Mouse (Mus musculus) intestine, embryonic 14.5 days (tissue): Measurements from ENCODE around the gene Abcd4. TPM values are rescaled to one million over a fixed set of nuclear protein-coding genes. Genes with fewer than 3 reads are reported as not detected.
A peak's percentile ranks its signal among the peaks of the same experiment; 100 is the strongest.

Experiments used
- ATAC-seq: fragments of 200-750 bp; cut with Nextera tagmentation; replicated peaks from 2 replicates; pipeline ENCODE4 v1.8.0; 2017; ENCODE audit warnings: low read depth, moderate number of reproducible peaks, moderate TSS enrichment, moderate library complexity; ENCODE audit not compliant: low FRiP score, low TSS enrichment
- DNase-seq: peaks from one replicate; pipeline ENCODE4 v3.0.0-alpha.2; 2018; ENCODE audit warnings: low spot score
- H3K27ac ChIP-seq: fragments of 300-500 bp; sonication (generic); 2 replicates; pipeline ENCODE4 v1.5.1; 2014; ENCODE audit warnings: low read depth, mild to moderate bottlenecking, control low read depth
- H3K27me3 ChIP-seq: fragments of 300-500 bp; sonication (generic); replicated peaks from 2 replicates; pipeline ENCODE4 v1.6.1; 2014; ENCODE audit warnings: low read length, control low read depth; ENCODE audit not compliant: control insufficient read depth, insufficient read depth
- H3K36me3 ChIP-seq: fragments of 300-500 bp; sonication (generic); 2 replicates; pipeline ENCODE4 v1.6.1; 2014; ENCODE audit warnings: low read length, control low read depth; ENCODE audit not compliant: control insufficient read depth, insufficient read depth
- H3K4me1 ChIP-seq: fragments of 300-500 bp; sonication (generic); replicated peaks from 2 replicates; pipeline ENCODE4 v1.6.1; 2014; ENCODE audit warnings: low read length, control low read depth, mixed read lengths; ENCODE audit not compliant: control insufficient read depth, insufficient read depth
- H3K4me2 ChIP-seq: fragments of 300-500 bp; sonication (generic); 2 replicates; pipeline ENCODE4 v1.6.1; 2014; ENCODE audit warnings: low read length
- H3K4me3 ChIP-seq: fragments of 300-500 bp; sonication (generic); 2 replicates; pipeline ENCODE4 v1.5.1; 2014; ENCODE audit warnings: low read depth, low read length, control low read depth, mixed read lengths
- H3K9ac ChIP-seq: fragments of 300-500 bp; sonication (generic); 2 replicates; pipeline ENCODE4 v1.6.1; 2014; ENCODE audit warnings: mild to moderate bottlenecking, low read length
- H3K9me3 ChIP-seq: fragments of 300-500 bp; sonication (generic); 2 replicates; pipeline ENCODE4 v1.6.1; 2016; ENCODE audit warnings: low read length, control low read depth; ENCODE audit not compliant: control insufficient read depth
- WGBS: fragments of 180-500 bp; shearing (Covaris S2); extraction: QIAGEN DNeasy Blood & Tissue Kit; methylation state at CpG from one replicate; pipeline ENCODE4 v1.1.7; 2014; 5-methylcytosine and 5-hydroxymethylcytosine counted together
- polyA plus RNA-seq: library from polyadenylated mRNA; unstranded; fragments of >200 nt; fragmentation: Nextera tagmentation; extraction: Ambion mirVana; gene quantifications from 2 replicates; pipeline ENCODE4 v1.2.1, GENCODE M21; 2014

The Abcd4 gene
- polyA plus RNA-seq, 1 experiment from 2014 or later, result 10.3 TPM

DNA sequence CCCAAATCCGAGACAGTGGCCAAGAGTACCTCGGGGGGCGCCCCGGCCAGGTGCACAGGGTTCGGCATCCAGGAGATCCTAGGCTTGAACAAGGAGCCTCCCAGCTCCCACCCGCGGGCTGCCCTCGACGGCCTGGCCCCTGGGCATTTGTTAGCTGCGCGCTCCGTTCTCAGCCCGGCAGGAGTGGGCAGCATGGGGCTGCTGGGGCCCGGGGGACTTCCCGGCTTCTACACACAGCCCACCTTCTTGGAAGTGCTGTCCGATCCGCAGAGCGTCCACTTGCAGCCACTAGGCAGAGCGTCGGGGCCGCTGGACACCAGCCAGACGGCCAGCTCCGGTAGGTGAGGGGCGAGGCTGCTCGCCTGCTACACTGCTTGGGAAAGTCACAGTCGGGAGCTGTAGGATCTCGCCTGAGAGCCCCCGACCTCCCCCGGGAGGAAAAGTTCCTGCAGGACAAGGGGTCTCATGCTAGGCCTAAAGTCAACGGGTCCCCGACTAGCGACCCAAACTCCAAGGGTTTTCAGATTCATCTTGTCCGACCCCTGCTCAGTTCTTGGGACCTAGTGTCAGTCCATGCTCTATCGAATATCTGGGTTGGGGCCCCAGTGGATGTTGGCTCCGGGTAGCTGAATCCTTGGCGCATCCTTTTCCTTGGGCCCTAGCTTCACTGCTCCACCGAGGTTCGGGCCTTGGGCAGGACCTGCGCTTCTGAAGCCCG, 47.1 kb downstream of the Abcd4 start:
- WGBS, result 1% methylated on average over 40 of the region's 40 CpGs
- no peaks in the 10 kb centered on the region for H3K4me1 ChIP-seq
- H3K36me3 ChIP-seq, result no peaks in the 10 kb centered on the region
- no peak overlapping the region for H3K4me3 ChIP-seq
- H3K9ac ChIP-seq, result no peak overlapping the region
- DNase-seq (peak; percentile 75), ATAC-seq (no peak)
- no peaks in the 10 kb centered on the region for H3K9me3 ChIP-seq
- peaks cover 76% of the 10 kb centered on the region for H3K27me3 ChIP-seq
- no peak overlapping the region for H3K4me2 ChIP-seq
- no peak overlapping the region for H3K27ac ChIP-seq

- Histone ChIP-seq H3K27ac (no peak within 1 kb of the TSS), H3K36me3 (no peaks in the 10 kb centered on the region), H3K9ac (no peak within 1 kb of the TSS), H3K9me3 (no peaks in the 10 kb centered on the region), H3K4me2 (no peak within 1 kb of the TSS), H3K4me3 (no peak within 1 kb of the TSS), H3K4me1 (no peaks in the 10 kb centered on the region), H3K27me3 (peaks cover 69% of the 10 kb centered on the region)
- 1% methylated on average over 25 of the region's 25 CpGs for WGBS
- ATAC-seq (no peak), DNase-seq (peak; percentile 65)
Observed at GRCm38 (mm10) chr12:84569336-84569970, 47.8 kb downstream of the Abcd4 start, which contains the start of gene Vsx2. TSS of gene Vsx2 (plus strand) at chr12:84569762.

DNA sequence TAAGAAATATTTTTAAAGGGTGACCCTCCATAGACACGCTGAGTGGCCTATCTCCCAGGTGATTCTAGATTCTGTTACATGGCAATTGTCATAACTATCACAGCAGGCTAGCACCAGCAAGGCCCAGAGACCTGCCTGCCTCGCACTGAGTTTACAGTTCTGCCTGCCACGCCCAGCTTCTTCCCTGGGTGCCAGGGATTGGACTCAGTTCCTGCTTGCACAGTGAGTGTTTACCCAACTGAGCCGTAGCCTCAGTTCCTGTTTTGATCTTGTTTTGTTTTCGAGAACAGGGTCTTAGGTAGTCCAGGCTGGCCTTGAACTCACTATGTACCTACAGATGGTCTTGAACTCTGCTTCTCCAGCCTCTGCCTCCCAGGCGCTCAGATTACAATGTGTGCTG, 49.6 kb downstream of the Abcd4 start:
- ATAC-seq, result no peak
- peaks cover 51% of the 10 kb centered on the region for H3K27me3 ChIP-seq

GRCm38 (mm10) chr12:84562558-84562957, 54.7 kb downstream of the Abcd4 start:
- H3K9me3 ChIP-seq, result no peaks in the 10 kb centered on the region; the same call in 1 of the 2 replicates
- WGBS, result 54% methylated on average over 4 of the region's 4 CpGs
- no peak overlapping the region for H3K9ac ChIP-seq
- no peaks in the 10 kb centered on the region for H3K4me1 ChIP-seq
- ATAC-seq (no peak), DNase-seq (no peak)
- H3K27ac ChIP-seq, result no peak overlapping the region
- no peak overlapping the region for H3K4me3 ChIP-seq
- H3K27me3 ChIP-seq, result peaks cover 1% of the 10 kb centered on the region
- H3K4me2 ChIP-seq, result no peak overlapping the region
- no peaks in the 10 kb centered on the region for H3K36me3 ChIP-seq

More for the DNA sequence above, 49.6 kb downstream of the Abcd4 start:
- H3K9me3 ChIP-seq, result no peaks in the 10 kb centered on the region
- H3K4me2 ChIP-seq, result no peak overlapping the region
- no peak overlapping the region for H3K4me3 ChIP-seq
- no peak overlapping the region for H3K9ac ChIP-seq
- no peaks in the 10 kb centered on the region for H3K4me1 ChIP-seq
- DNase-seq, result no peak
- no peaks in the 10 kb centered on the region for H3K36me3 ChIP-seq
- H3K27ac ChIP-seq, result no peak overlapping the region
- 71% methylated on average over 6 of the region's 6 CpGs for WGBS

DNA sequence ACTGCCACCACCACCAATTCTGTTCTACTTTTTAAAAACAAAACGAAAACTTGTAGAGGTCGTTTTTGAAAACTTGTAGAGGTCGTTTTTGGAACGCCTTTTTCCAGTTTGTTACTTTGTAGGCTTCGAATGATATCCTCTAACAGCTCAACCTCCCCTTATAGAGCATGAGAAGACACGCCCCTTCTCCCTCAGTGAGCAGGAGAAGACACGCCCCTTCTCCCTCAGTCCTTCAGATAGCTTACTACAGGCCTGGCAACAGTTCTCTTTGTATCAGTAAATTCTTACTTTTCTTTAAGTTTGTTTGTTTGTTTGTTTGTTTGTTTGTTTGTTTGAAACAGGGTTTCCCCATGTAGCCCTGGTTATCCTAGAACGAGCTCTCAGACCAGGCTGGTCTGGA, 62.0 kb downstream of the Abcd4 start:
- Histone ChIP-seq H3K4me2 (no peak overlapping the region), H3K4me3 (no peak overlapping the region), H3K9me3 (no peaks in the 10 kb centered on the region; the same call in 1 of the 2 replicates), H3K36me3 (no peaks in the 10 kb centered on the region), H3K4me1 (no peaks in the 10 kb centered on the region), H3K9ac (no peak overlapping the region), H3K27ac (no peak overlapping the region), H3K27me3 (no peaks in the 10 kb centered on the region)
- WGBS, result 58% methylated on average over 8 of the region's 8 CpGs
- ATAC-seq (no peak), DNase-seq (no peak)

Other genes starting within 250 kb of the Abcd4 start
- 19.6 and 19.7 TPM in 2 replicates for gene Entpd5, start 208.4 kb downstream of the Abcd4 start, polyA plus RNA-seq
- gene Bbof1, start 208.3 kb downstream of the Abcd4 start, polyA plus RNA-seq, result 0.99 and 1.2 TPM in 2 replicates
- 21.4 and 23.1 TPM in 2 replicates for gene Rnf113a2, start 200.2 kb downstream of the Abcd4 start, polyA plus RNA-seq
- 29.5 and 33.1 TPM in 2 replicates for gene Aldh6a1, start 166.4 kb downstream of the Abcd4 start, polyA plus RNA-seq
- gene Lin52, start 166.0 kb downstream of the Abcd4 start, polyA plus RNA-seq, result 18.0 and 18.2 TPM in 2 replicates
- gene Vsx2, start 47.7 kb downstream of the Abcd4 start, polyA plus RNA-seq, result not detected in 2 replicates
- gene Vrtn, start 23.6 kb upstream of the Abcd4 start, polyA plus RNA-seq, result not detected in 2 replicates
- 0.11 and 0.20 TPM in 2 replicates for gene Syndig1l, start 81.4 kb upstream of the Abcd4 start, polyA plus RNA-seq
- 61.0 and 66.1 TPM in 2 replicates for gene Npc2, start 155.7 kb upstream of the Abcd4 start, polyA plus RNA-seq
- gene Isca2, start 155.8 kb upstream of the Abcd4 start, polyA plus RNA-seq, result 135 and 143 TPM in 2 replicates